Mouse (Mus musculus): ENCODE data around the gene Zfp386. TPM values are rescaled to one million over a fixed set of nuclear protein-coding genes. Genes with fewer than 3 reads are reported as not detected.

Gene Zfp386
- polyA plus RNA-seq (2017; shearing (Covaris generic)): 43.2 TPM

DNA sequence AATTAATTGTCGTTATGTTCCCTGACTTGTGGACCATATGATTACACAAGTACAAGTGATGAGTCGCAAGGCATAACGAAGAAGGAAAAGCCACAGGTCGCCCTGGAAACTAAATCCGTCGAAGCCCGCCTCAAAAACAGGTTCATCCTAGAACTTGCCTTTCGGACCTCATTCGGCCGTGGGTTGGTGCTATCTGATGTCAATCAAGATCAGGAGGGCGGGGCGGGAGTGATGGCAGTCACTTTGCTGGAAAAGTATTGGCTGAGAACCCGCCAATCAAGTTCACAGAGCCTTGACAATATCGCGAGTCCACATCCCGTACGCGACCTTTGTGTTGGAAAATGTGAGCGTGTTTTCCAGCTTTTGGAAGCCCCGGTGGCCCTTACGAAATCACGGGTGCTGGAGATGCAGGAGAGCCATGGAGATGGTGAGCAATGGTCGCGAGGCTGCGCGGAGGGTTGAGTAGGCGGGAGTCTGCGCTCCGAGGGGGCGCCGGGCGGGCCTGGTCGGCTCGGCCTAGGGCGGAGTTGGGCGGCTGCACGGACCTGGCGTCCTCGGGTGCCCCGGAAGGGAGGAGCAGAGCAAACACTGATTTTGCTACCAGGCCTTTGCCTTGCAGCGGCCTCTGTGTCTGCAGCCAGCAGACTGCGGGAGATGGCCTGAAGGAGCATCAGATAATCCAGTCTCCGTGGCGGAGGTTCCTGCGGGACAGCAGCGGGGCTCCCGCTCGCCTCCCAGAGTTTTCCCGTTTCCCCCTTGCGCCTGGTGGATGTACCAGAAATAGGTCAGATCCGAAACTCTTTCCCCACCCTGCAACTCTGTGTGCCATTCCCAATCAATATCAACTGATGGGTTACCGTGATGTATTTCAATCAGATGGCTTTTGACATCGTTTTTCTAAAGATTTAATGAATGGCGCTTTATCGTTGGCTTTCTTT lies at the start of gene Zfp386:
Gene Zfp386 (plus strand): TSS at position 285 of the 938 bp plus-strand sequence.

DNA sequence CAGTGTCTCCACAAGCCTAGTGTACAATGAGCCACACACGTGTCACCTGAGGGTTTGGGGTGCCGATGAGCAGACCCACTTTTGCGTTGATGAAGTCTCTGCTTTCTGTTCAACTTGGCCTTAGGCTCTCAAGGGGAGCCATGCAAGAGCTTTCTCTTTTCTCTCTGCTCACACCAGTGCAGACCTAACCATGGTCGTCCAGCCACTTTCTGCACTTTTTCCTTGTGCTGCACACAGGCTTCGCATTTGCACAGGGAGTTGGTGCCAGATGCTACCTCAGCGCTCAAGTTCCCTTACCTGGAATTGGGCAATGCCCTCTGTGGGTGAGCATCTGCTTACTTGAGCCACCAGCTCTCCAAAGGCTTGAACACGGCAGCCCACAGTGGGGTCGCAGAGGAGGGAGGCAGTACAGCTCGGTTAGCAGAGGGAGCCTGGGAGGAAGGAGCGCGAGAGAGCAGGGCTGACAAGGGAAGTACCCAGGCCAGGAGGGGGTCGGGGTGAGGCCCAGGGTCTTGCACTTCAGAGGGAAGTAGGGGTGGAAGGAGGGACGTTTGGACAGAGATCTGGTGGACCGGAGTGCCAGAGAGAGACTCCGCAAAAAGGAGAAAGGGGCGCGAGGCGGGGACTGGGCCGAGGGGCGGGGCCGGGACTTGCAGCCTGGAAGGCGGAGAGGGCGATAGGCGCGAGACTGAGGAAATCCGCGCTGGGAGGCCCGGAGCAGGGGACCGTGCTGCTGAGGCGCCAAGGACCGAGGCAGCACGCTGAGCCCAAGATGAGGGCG lies 29.7 kb downstream of the Zfp386 start, which contains the start of gene Vipr2:
Gene Vipr2 (plus strand): TSS at position 653 of the 781 bp plus-strand sequence.

Other genes with a start within 250 kb of the Zfp386 start
- gene Vipr2, start 30.0 kb downstream of the Zfp386 start, polyA plus RNA-seq (2017; shearing (Covaris generic)): 0.22 TPM
- gene Wdr60, start 215.3 kb downstream of the Zfp386 start, polyA plus RNA-seq (2017; shearing (Covaris generic)): 1.8 TPM
- not detected for gene Gm11027, start 227.7 kb downstream of the Zfp386 start, polyA plus RNA-seq (2017; shearing (Covaris generic))
- 39.8 TPM for gene Esyt2, start 233.5 kb downstream of the Zfp386 start, polyA plus RNA-seq (2017; shearing (Covaris generic))

Measured in activated CD4-positive, CD25-positive, alpha-beta regulatory T cell, adult 9 weeks (primary cell).